Mouse (Mus musculus) naive thymus-derived CD4-positive, alpha-beta T cell, adult 2 months (primary cell): ENCODE results near the gene Ugt1a7c.
"Not testable (repeated sequence)": the region's sequence is repeated elsewhere in the genome, so short reads cannot be mapped to it uniquely, and the experiment has no call there.

Experiments used
- DNase-seq: peaks from one replicate; pipeline ENCODE4 v3.0.0-alpha.2; 2011; ENCODE audit warnings: low read depth

Gene Ugt1a7c

GRCm38 (mm10) chr1:88094941-88095492 is at the start of gene Ugt1a7c:
Gene Ugt1a7c, plus strand, starts transcription at chr1:88095062.
- DNase-seq = peak; percentile 4

- not testable (repeated sequence) for DNase-seq
Observed at GRCm38 (mm10) chr1:88047408-88047807, 47.5 kb upstream of the Ugt1a7c start.

- no peak for DNase-seq
Observed at GRCm38 (mm10) chr1:88055088-88055487, 39.8 kb upstream of the Ugt1a7c start, which contains the start of gene Ugt1a10. Gene Ugt1a10, plus strand, starts transcription at chr1:88055388.

- not testable (repeated sequence) for DNase-seq
Observed at GRCm38 (mm10) chr1:88066472-88067102, 28.3 kb upstream of the Ugt1a7c start.

GRCm38 (mm10) chr1:88070495-88070894 is 24.4 kb upstream of the Ugt1a7c start, which contains the start of gene Ugt1a9:
Gene Ugt1a9, plus strand, starts transcription at chr1:88070800.
- no peak for DNase-seq

GRCm38 (mm10) chr1:88070902-88071301 is 24.0 kb upstream of the Ugt1a7c start:
- DNase-seq = no peak

GRCm38 (mm10) chr1:88074471-88074870 is 20.4 kb upstream of the Ugt1a7c start:
- no peak for DNase-seq

- DNase-seq = no peak
Observed at GRCm38 (mm10) chr1:88077128-88077527, 17.7 kb upstream of the Ugt1a7c start.

- DNase-seq = no peak
Observed at GRCm38 (mm10) chr1:88081670-88082069, 13.2 kb upstream of the Ugt1a7c start.

GRCm38 (mm10) chr1:88086125-88086524 is 8.7 kb upstream of the Ugt1a7c start:
- no peak for DNase-seq

- DNase-seq = no peak
Observed at GRCm38 (mm10) chr1:88087513-88087912, 7.3 kb upstream of the Ugt1a7c start, which contains the start of gene Ugt1a8. Gene Ugt1a8, plus strand, starts transcription at chr1:88087813.

- DNase-seq = no peak
Observed at GRCm38 (mm10) chr1:88092341-88092740, 2.5 kb upstream of the Ugt1a7c start.

GRCm38 (mm10) chr1:88094270-88094676 is 589 bp upstream of the Ugt1a7c start:
- DNase-seq = peak; percentile 5

- DNase-seq = not testable (repeated sequence)
Observed at GRCm38 (mm10) chr1:88098546-88098945, 3.7 kb downstream of the Ugt1a7c start.

- DNase-seq = not testable (repeated sequence)
Observed at GRCm38 (mm10) chr1:88099691-88100090, 4.8 kb downstream of the Ugt1a7c start.

- not testable (repeated sequence) for DNase-seq
Observed at GRCm38 (mm10) chr1:88103019-88103418, 8.2 kb downstream of the Ugt1a7c start, which contains the start of gene Ugt1a6b. Gene Ugt1a6b, plus strand, starts transcription at chr1:88103252.

- DNase-seq = not testable (repeated sequence)
Observed at GRCm38 (mm10) chr1:88103697-88104468, 9.0 kb downstream of the Ugt1a7c start.

- no peak for DNase-seq
Observed at GRCm38 (mm10) chr1:88104667-88105430, 10.0 kb downstream of the Ugt1a7c start.

- no peak for DNase-seq
Observed at GRCm38 (mm10) chr1:88105656-88106055, 10.8 kb downstream of the Ugt1a7c start.

GRCm38 (mm10) chr1:88109027-88109557 is 14.2 kb downstream of the Ugt1a7c start:
- DNase-seq = not testable (repeated sequence)

- DNase-seq = not testable (repeated sequence)
Observed at GRCm38 (mm10) chr1:88109604-88110003, 14.7 kb downstream of the Ugt1a7c start.

- not testable (repeated sequence) for DNase-seq
Observed at GRCm38 (mm10) chr1:88112769-88113168, 17.9 kb downstream of the Ugt1a7c start.
